Mouse (Mus musculus) ES-E14 (cell line): ENCODE data around the gene Sh3bp2.

Experiments used
- HCFC1 ChIP-seq: IDR thresholded peaks from 2 replicates; pipeline ENCODE4 v1.6.1; 2012; ENCODE audit warnings: low read length, inconsistent platforms, borderline replicate concordance; ENCODE audit not compliant: insufficient read depth
- ZC3H11A ChIP-seq: IDR thresholded peaks from 2 replicates; pipeline ENCODE4 v1.6.1; 2012; ENCODE audit warnings: low read depth, mild to moderate bottlenecking, inconsistent platforms, low read length, borderline replicate concordance

- TF ChIP-seq ZC3H11A (no peak), HCFC1 (no peak)
These were observed 9.3 kb downstream of the Sh3bp2 start for GRCm38 (mm10) chr5:34534776-34535581.
